Mouse (Mus musculus) liver, embryonic 13.5 days (tissue): Measurements from ENCODE around the gene Dapp1. TPM values are rescaled to one million over a fixed set of nuclear protein-coding genes. Genes with fewer than 3 reads are reported as not detected.

Experiments
- ATAC-seq: fragments of 200-750 bp; cut with Nextera tagmentation; 2 replicates; pipeline ENCODE4 v1.8.0; 2017; ENCODE audit warnings: low read depth, mild to moderate bottlenecking, moderate number of reproducible peaks, moderate library complexity
- DNase-seq: peaks from one replicate; pipeline ENCODE4 v3.0.0; 2022
- H3K27ac ChIP-seq: fragments of 300-500 bp; sonication (generic); 2 replicates; pipeline ENCODE4 v1.5.1; 2015; ENCODE audit warnings: moderate library complexity, mild to moderate bottlenecking, inconsistent platforms
- H3K27me3 ChIP-seq: fragments of 300-500 bp; sonication (generic); 2 replicates; pipeline ENCODE4 v1.6.1; 2015; ENCODE audit warnings: mild to moderate bottlenecking, inconsistent platforms
- H3K36me3 ChIP-seq: fragments of 300-500 bp; sonication (generic); 2 replicates; pipeline ENCODE4 v1.6.1; 2015; ENCODE audit warnings: mild to moderate bottlenecking, inconsistent platforms
- H3K4me1 ChIP-seq: fragments of 300-500 bp; sonication (generic); replicated peaks from 2 replicates; pipeline ENCODE4 v1.6.1; 2015; ENCODE audit warnings: inconsistent platforms
- H3K4me2 ChIP-seq: fragments of 300-500 bp; sonication (generic); 2 replicates; pipeline ENCODE4 v1.6.1; 2015; ENCODE audit warnings: inconsistent platforms, mild to moderate bottlenecking, moderate library complexity
- H3K4me3 ChIP-seq: fragments of 300-500 bp; sonication (generic); replicated peaks from 2 replicates; pipeline ENCODE4 v1.5.1; 2015; ENCODE audit warnings: mild to moderate bottlenecking, inconsistent platforms
- H3K9ac ChIP-seq: fragments of 300-500 bp; sonication (generic); 2 replicates; pipeline ENCODE4 v1.6.1; 2015; ENCODE audit warnings: mild to moderate bottlenecking, inconsistent platforms
- H3K9me3 ChIP-seq: fragments of 300-500 bp; sonication (generic); replicated peaks from 2 replicates; pipeline ENCODE4 v1.6.1; 2016; ENCODE audit warnings: inconsistent platforms
- WGBS: fragments of 180-500 bp; shearing (Covaris S2); methylation state at CpG from one replicate; pipeline ENCODE4 v1.1.7; 2015; ENCODE audit not compliant: insufficient replicate concordance; 5-methylcytosine and 5-hydroxymethylcytosine counted together
- polyA plus RNA-seq: library from polyadenylated mRNA; unstranded; fragments of >200 nt; fragmentation: Nextera tagmentation; extraction: Ambion mirVana; gene quantifications from 2 replicates; pipeline ENCODE4 v1.2.1, GENCODE M21; 2015

Gene Dapp1
- polyA plus RNA-seq, 1 experiment from 2014 or later, result 14.0 TPM

DNA sequence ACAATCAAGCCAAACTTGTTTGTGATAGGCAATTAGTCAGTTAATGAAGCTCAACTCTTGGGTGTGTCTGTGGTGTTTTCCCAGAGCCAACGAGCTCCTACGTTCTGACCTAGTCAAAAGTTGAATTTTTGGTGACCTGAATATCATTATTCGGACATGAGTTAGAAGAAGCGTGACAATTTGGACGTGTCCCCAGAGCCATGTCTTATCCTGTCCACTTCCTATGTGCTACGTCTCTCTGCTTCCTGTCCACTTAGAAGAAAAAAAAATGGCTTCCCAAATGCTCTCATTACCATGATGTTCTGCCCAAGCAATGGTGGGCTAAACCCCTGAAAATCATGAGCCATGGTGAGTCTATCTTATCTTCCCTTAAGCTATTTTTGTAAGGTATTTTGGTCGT, 21.9 kb upstream of the Dapp1 start:
- Histone ChIP-seq H3K4me3 (no peak overlapping the region), H3K9ac (no peak overlapping the region), H3K4me2 (no peak overlapping the region), H3K27me3 (no peaks in the 10 kb centered on the region), H3K4me1 (peaks cover 9% of the 10 kb centered on the region; the same call in 1 of the 2 replicates), H3K36me3 (no peaks in the 10 kb centered on the region), H3K27ac (no peak overlapping the region), H3K9me3 (no peaks in the 10 kb centered on the region)
- no peak for DNase-seq
- WGBS, result 71% methylated on average over 7 of the region's 7 CpGs
- ATAC-seq, result no peak

DNA sequence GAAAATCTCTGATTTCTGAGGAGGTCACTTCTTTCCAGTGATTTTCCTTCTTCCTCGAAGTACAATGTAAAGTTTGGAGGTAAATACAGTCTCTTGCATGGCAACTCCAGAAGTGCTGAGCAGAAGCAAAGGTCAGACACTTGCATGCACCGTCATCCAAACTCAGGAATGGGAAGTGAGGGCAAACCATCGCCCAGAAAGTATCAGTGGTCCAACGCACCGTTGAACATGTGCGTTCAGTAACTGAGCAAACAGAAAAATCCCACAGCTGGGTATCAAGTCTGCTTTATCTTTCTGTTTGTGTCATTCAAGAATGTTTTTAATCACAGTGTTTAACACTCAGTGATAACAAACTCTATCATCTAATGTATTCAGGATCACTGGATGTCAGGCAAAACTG, 21.2 kb upstream of the Dapp1 start:
- Histone ChIP-seq H3K4me3 (no peak overlapping the region), H3K27ac (no peak overlapping the region), H3K27me3 (no peaks in the 10 kb centered on the region), H3K9ac (no peak overlapping the region), H3K36me3 (no peaks in the 10 kb centered on the region), H3K9me3 (no peaks in the 10 kb centered on the region), H3K4me1 (peaks cover 9% of the 10 kb centered on the region; the same call in 1 of the 2 replicates), H3K4me2 (no peak overlapping the region)
- no peak for ATAC-seq
- DNase-seq, result no peak
- 47% methylated on average over 6 of the region's 6 CpGs for WGBS

DNA sequence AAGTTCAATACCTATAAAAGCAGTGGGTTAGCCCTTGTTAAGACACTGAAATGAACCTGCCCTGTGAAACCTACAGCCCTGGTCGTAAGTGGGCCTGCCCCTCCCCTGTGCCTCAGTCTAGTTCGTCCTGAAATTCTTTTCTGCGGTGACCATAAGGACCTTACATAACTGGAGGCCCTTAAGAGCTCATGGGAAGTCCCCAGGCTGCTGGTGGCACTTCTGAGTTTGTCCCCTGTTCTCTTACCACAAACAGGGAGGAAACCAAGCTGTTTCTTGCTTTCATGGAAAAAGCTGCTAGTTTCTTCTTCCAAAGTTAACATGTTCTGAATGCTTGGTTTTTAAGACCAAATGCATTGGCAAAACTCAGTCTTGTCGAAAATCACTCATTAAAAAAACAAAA, 20.5 kb upstream of the Dapp1 start:
- DNase-seq (no peak), ATAC-seq (no peak)
- Histone ChIP-seq H3K4me1 (peaks cover 9% of the 10 kb centered on the region; the same call in 1 of the 2 replicates), H3K27ac (no peak overlapping the region), H3K36me3 (no peaks in the 10 kb centered on the region), H3K9me3 (no peaks in the 10 kb centered on the region), H3K27me3 (no peaks in the 10 kb centered on the region), H3K4me2 (no peak overlapping the region), H3K4me3 (no peak overlapping the region), H3K9ac (no peak overlapping the region)
- 36% methylated on average over 4 of the region's 4 CpGs for WGBS

DNA sequence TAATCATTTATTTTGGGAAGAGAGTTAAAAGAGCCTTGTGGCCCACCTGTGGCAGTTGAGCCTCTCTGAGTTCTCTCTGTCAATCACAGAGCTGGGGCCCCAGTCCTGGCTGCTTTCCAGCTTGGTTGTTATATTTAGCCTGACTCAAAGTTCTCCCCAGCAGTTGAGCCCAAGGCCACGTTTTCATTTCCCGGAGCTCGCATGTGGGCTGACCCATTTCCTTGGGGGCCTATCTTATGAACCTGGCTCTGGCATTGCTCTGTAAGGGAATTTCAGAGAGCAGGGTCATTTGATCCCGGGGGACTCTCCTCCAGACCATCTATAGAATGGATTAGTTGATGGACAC, 19.4 kb upstream of the Dapp1 start:
- ATAC-seq (no peak), DNase-seq (no peak)
- H3K27ac ChIP-seq, result no peak overlapping the region
- H3K9me3 ChIP-seq, result no peaks in the 10 kb centered on the region
- H3K9ac ChIP-seq, result no peak overlapping the region
- no peaks in the 10 kb centered on the region for H3K27me3 ChIP-seq
- H3K4me3 ChIP-seq, result no peak overlapping the region
- peaks cover 9% of the 10 kb centered on the region; the same call in 1 of the 2 replicates for H3K4me1 ChIP-seq
- no peaks in the 10 kb centered on the region for H3K36me3 ChIP-seq
- H3K4me2 ChIP-seq, result no peak overlapping the region
- WGBS, result 39% methylated on average over 4 of the region's 4 CpGs

DNA sequence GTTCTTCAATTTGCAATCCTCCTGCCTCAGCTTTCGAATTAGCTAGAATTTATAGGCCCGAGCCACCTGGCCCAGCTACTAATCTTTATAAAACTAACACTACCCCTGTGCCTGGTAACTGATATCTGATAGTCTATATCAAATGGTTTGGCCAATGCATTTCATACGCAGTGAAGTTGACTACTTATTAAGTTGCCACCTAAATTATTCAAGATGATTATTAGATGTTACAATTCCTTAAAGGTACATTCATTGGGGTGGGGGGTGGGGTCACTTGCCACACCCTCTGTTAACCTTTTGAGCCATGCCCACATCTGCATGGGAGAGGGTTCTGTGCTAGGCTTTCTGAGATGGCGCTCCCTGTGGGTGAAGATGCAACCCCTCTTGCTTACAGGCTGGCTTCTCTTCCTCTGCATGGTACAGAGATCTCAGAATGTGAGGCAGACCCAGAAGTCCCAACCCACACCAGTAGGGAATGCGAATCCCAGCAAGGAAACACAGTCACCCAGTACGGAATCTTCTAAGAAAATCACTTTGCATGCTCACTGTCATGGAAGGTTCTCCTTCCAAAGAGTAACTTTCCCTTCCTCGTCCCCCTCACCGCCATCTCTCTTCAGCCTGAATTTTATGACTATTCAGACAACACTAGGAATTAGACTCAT, 18.8 kb upstream of the Dapp1 start:
- no peaks in the 10 kb centered on the region for H3K27me3 ChIP-seq
- H3K9ac ChIP-seq, result no peak overlapping the region
- H3K4me2 ChIP-seq, result no peak overlapping the region
- no peaks in the 10 kb centered on the region for H3K9me3 ChIP-seq
- ATAC-seq, result no peak
- no peaks in the 10 kb centered on the region for H3K36me3 ChIP-seq
- no peak for DNase-seq
- 76% methylated on average over 8 of the region's 8 CpGs for WGBS
- H3K4me3 ChIP-seq, result no peak overlapping the region
- H3K4me1 ChIP-seq, result peaks cover 9% of the 10 kb centered on the region; the same call in 1 of the 2 replicates
- H3K27ac ChIP-seq, result no peak overlapping the region

DNA sequence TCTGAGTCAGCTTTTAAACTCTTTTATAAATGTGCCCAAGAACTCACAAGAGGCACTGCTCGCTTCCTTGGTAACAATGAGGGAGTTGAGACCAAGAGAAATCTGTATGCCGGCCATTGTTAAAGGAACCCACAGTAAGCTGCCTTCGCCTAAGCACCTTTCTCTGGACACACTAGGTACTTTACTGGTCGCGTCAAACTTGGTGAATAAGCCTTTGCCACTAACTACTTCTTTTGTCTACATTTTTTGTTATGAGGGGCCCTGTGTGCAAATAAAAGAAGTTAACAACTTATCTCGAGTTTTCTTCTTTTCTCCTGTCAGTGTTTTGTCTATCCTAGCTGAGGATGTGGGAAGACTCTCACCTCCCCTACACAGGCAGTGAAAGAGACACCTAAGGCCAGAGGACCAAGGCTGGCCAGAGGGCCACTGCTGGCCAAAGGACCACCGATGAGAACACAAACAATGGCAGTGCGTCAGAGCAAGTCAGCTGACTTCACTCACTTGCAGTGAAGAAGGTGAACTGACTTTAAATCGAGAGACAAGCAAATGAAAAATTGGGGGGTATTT, 18.0 kb upstream of the Dapp1 start:
- Histone ChIP-seq H3K27me3 (no peaks in the 10 kb centered on the region), H3K9ac (no peak overlapping the region), H3K36me3 (no peaks in the 10 kb centered on the region), H3K4me1 (peaks cover 9% of the 10 kb centered on the region; the same call in 1 of the 2 replicates), H3K9me3 (no peaks in the 10 kb centered on the region), H3K4me2 (no peak overlapping the region), H3K4me3 (no peak overlapping the region), H3K27ac (no peak overlapping the region)
- WGBS, result 67% methylated on average over 9 of the region's 9 CpGs
- ATAC-seq (no peak), DNase-seq (no peak)

DNA sequence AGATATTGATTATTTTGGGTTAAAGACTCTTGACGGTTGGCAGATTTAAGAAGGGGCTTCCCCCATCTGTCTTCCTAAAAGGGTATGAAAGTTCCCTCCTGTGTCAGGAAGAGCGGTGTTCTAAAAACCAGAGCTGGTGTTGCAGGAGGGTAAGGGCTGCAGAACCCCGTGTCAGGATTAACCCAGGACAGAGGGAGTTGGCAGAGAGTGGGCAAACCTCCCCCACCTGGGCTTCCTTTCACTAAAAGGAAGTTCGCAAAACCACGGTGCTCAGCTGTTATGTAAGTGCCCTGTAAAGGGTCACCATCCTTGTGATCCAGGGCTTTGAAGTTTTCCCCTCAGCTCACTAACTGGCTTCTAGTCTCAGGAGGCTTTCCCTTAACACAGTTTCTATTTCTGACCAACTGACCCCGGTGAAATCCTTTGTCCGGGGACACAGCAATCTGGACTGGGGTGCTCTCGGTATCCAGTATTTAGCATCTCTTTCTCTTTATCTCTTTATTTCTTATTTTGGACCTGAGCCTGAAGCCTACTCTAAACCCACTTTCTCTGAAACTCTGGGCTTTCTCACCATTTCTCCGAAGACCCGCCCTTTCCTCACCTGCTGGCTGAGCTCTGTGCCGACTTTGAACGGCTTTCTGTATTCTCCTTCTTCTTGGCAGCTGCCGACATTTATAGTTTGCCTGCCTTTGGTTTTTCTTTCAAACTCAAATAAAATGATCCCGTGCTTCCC, 17.3 kb upstream of the Dapp1 start:
- Histone ChIP-seq H3K4me3 (no peak overlapping the region), H3K27me3 (no peaks in the 10 kb centered on the region), H3K4me2 (no peak overlapping the region), H3K9me3 (no peaks in the 10 kb centered on the region), H3K36me3 (no peaks in the 10 kb centered on the region), H3K9ac (no peak overlapping the region), H3K4me1 (peaks cover 9% of the 10 kb centered on the region; the same call in 1 of the 2 replicates), H3K27ac (no peak overlapping the region)
- 56% methylated on average over 14 of the region's 14 CpGs for WGBS
- DNase-seq (no peak), ATAC-seq (no peak)

DNA sequence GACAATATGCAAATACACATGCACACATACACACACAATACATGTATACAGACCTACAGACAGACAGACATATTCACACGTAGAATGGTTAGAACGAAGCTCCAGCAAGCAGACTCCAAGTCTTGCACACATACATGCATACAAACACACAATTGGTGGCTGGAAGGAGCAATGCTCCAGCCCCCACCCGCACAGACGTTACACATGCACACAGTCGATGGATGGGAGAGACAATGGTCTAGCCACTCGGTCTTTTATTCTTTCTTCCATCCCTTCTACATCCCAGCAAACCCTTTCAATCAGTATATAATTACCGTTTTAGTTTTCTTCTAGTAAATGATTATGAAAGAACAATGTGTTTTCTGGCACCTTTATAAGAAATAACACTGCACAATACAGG, 14.1 kb upstream of the Dapp1 start:
- Histone ChIP-seq H3K9me3 (no peaks in the 10 kb centered on the region), H3K27me3 (no peaks in the 10 kb centered on the region), H3K4me2 (no peak overlapping the region), H3K36me3 (no peaks in the 10 kb centered on the region), H3K9ac (no peak overlapping the region), H3K27ac (no peak overlapping the region), H3K4me3 (no peak overlapping the region), H3K4me1 (peaks cover 4% of the 10 kb centered on the region; the same call in 1 of the 2 replicates)
- ATAC-seq, result no peak
- WGBS, result 75% methylated on average over 7 of the region's 7 CpGs
- no peak for DNase-seq

DNA sequence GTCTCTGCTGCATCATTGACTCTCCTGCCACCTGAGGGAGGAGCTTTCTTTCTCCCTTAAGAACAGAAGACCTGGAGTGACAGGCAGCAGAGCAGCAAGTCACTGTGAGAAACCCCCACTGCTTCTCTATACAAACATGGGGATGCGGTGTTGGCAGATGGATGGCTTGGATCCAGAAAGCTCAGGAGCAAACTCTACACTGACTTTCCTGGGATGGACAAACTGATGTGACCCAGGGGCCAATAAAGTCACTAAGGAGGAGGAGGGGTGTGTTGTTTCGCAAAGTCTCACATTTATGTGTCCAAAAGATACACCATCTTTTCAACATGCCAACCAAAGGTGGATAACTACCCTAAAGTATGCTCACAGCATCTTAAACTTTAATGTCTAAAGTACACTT, 12.9 kb upstream of the Dapp1 start:
- Histone ChIP-seq H3K9ac (no peak overlapping the region), H3K4me2 (no peak overlapping the region), H3K4me3 (no peak overlapping the region), H3K36me3 (no peaks in the 10 kb centered on the region), H3K9me3 (no peaks in the 10 kb centered on the region), H3K4me1 (peaks cover 4% of the 10 kb centered on the region; the same call in 1 of the 2 replicates), H3K27ac (no peak overlapping the region), H3K27me3 (no peaks in the 10 kb centered on the region)
- ATAC-seq (no peak), DNase-seq (no peak)
- 81% methylated on average over 2 of the region's 2 CpGs for WGBS

DNA sequence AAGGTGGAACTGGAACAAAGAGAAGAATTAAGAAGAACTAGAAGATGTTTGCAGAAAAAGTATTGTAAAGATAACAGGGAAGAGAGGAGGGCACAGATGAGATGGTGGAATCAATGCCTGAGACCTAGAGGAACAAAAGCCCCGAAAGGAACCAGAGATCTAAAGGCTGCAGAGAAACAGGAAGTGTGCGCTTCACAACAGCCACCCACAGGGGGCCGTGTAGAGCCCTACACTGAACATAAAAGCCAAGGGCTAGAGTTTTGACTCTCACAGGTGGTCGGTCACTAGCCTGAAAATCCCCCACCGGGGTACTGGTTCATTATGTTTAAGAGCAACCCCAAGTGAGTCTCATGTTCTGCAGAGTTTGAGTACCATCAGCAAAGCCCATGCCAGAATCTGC, 11.0 kb upstream of the Dapp1 start:
- Histone ChIP-seq H3K27ac (no peak overlapping the region), H3K27me3 (no peaks in the 10 kb centered on the region), H3K4me2 (no peak overlapping the region), H3K36me3 (no peaks in the 10 kb centered on the region), H3K9me3 (no peaks in the 10 kb centered on the region), H3K4me3 (no peak overlapping the region), H3K4me1 (no peaks in the 10 kb centered on the region), H3K9ac (no peak overlapping the region)
- DNase-seq, result no peak
- 48% methylated on average over 5 of the region's 5 CpGs for WGBS
- ATAC-seq, result no peak

DNA sequence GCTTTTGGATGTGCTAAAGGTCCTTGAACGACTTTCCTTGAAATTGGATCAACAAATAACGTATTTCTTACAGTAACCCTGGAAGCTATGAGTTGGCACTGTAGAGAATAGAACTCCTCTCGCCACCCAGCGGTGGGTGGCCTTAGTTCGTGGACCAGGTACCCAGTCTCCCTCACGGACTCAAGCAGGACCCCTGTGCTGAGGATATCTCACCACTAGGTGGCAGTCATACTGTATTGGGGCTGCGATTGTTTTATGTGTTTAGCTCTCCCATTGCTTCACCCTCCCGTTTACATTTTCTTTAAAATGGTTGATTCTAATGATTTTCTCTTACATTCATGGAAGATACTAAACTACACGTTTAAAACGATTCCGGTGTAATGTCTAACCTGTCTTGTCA, 9.8 kb upstream of the Dapp1 start:
- DNase-seq, result peak; percentile 74
- WGBS, result 5% methylated on average over 11 of the region's 11 CpGs
- no peak overlapping the region for H3K27ac ChIP-seq

More for the DNA sequence above, 9.8 kb upstream of the Dapp1 start:
- no peaks in the 10 kb centered on the region for H3K4me1 ChIP-seq
- no peaks in the 10 kb centered on the region for H3K36me3 ChIP-seq
- no peak overlapping the region for H3K9ac ChIP-seq
- H3K27me3 ChIP-seq, result no peaks in the 10 kb centered on the region
- no peaks in the 10 kb centered on the region for H3K9me3 ChIP-seq
- H3K4me3 ChIP-seq, result no peak overlapping the region
- H3K4me2 ChIP-seq, result no peak overlapping the region
- peak; percentile 88 for ATAC-seq
